15 mouse cellular contexts compared by ENCODE assay signal in the genomic region with DNA sequence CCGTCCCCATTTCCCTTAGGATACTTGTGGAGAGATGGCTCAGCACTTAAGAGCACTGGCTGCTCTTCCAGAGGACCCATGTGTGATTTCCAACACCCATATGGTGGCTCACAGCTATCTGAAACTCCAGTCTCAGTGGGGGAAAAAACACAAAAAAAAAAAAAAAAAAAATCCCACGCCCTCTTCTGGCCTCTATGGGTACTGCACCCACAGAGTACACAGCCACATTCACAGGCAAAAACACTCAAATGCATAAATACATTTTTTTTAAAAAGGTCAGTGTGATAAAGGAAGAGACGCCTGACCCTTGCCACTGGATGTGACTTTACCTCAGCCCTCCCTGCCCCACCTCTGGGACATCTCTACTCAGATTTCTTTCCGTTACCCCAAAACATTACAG. TPM values are rescaled to one million over a fixed set of nuclear protein-coding genes. Genes with fewer than 3 reads are reported as not detected.
DNase-seq lines count a peak whose midpoint lies in the region; ATAC-seq and TF ChIP-seq lines count a peak whose summit lies in the region.
"Had no signal": no experiment of that assay in that cellular context is flagged by ENCODE, and none has a peak within 500 bp of the region (broad histone marks: within the 10 kb centered on the region; RNA-seq: fewer than 3 reads in every experiment).

No protein-coding gene starts in this region.

- intact Hi-C loops in heart, postnatal 25 days (cut with DNase I) = no loop called here

- H3K4me2 ChIP-seq in heart, postnatal 0 days (ENCODE audit: low read depth, low read length) = no peak overlapping the region
- H3K4me2 ChIP-seq in midbrain, embryonic 15.5 days = no peak overlapping the region
- no peak overlapping the region for H3K4me2 ChIP-seq in forebrain, postnatal 0 days (ENCODE audit: low read depth)
- H3K4me2 ChIP-seq in stomach, postnatal 0 days (replicated peaks; ENCODE audit: low read depth) = no peak overlapping the region
- H3K4me2 ChIP-seq: heart, embryonic 15.5 days; liver, embryonic 11.5 days had no signal

- H3K27me3 ChIP-seq in heart, postnatal 0 days (ENCODE audit: control insufficient read depth, insufficient read depth, low read length) = no peaks in the 10 kb centered on the region
- H3K27me3 ChIP-seq in midbrain, embryonic 10.5 days (ENCODE audit: low read depth, poor library complexity, severe bottlenecking) = no peaks in the 10 kb centered on the region; the same call in 1 of the 2 replicates
- no peaks in the 10 kb centered on the region for H3K27me3 ChIP-seq in midbrain, embryonic 15.5 days (replicated peaks)
- no peaks in the 10 kb centered on the region for H3K27me3 ChIP-seq in forebrain, postnatal 0 days (ENCODE audit: insufficient read depth, low read length)
- no peaks in the 10 kb centered on the region for H3K27me3 ChIP-seq in stomach, postnatal 0 days (ENCODE audit: control insufficient read depth, insufficient read depth, low read length)
- H3K27me3 ChIP-seq: heart, embryonic 15.5 days had no signal

- no peak overlapping the region for H3K9ac ChIP-seq in heart, postnatal 0 days (replicated peaks; ENCODE audit: low read depth, low read length)
- no peak overlapping the region for H3K9ac ChIP-seq in midbrain, embryonic 15.5 days
- no peak overlapping the region for H3K9ac ChIP-seq in forebrain, postnatal 0 days
- H3K9ac ChIP-seq in stomach, postnatal 0 days (ENCODE audit: low read length) = no peak overlapping the region
- H3K9ac ChIP-seq: heart, embryonic 15.5 days had no signal

- H3K27ac ChIP-seq in heart, postnatal 0 days (ENCODE audit: low read depth) = no peak overlapping the region
- H3K27ac ChIP-seq in midbrain, embryonic 10.5 days (replicated peaks) = peak overlapping the region; percentile 94
- no peak overlapping the region for H3K27ac ChIP-seq in midbrain, embryonic 15.5 days
- H3K27ac ChIP-seq in forebrain, postnatal 0 days (ENCODE audit: low read depth, low read length) = no peak overlapping the region
- no peak overlapping the region for H3K27ac ChIP-seq in stomach, postnatal 0 days (replicated peaks)
- H3K27ac ChIP-seq: heart, embryonic 15.5 days had no signal

- H3K4me1 ChIP-seq in heart, postnatal 0 days (ENCODE audit: control insufficient read depth, insufficient read depth) = no peaks in the 10 kb centered on the region
- H3K4me1 ChIP-seq in midbrain, embryonic 10.5 days = peaks cover 80% of the 10 kb centered on the region
- peaks cover 41% of the 10 kb centered on the region for H3K4me1 ChIP-seq in midbrain, embryonic 15.5 days
- H3K4me1 ChIP-seq in forebrain, postnatal 0 days (ENCODE audit: insufficient read depth) = peaks cover 16% of the 10 kb centered on the region
- H3K4me1 ChIP-seq in stomach, postnatal 0 days (replicated peaks; ENCODE audit: control insufficient read depth, insufficient read depth) = no peaks in the 10 kb centered on the region

- TF ChIP-seq CTCF in heart, postnatal 0 days (IDR thresholded peaks at IDR 0.05; ENCODE audit: low read depth) = peak; percentile 11; the same call in 1 of the 2 replicates
- peak; percentile 46 for TF ChIP-seq CTCF in forebrain, postnatal 0 days (IDR thresholded peaks at IDR 0.05; ENCODE audit: low read depth)
- TF ChIP-seq CTCF in stomach, postnatal 0 days (IDR thresholded peaks at IDR 0.05; ENCODE audit: low read depth) = 0 out of 2 replicates have a peak, but pooled peaks have one; percentile 35

- WGBS in heart, postnatal 0 days = 87% methylated on average over 4 of the region's 4 CpGs
- 93% methylated on average over 4 of the region's 4 CpGs for WGBS in midbrain, embryonic 10.5 days
- 81% methylated on average over 4 of the region's 4 CpGs for WGBS in midbrain, embryonic 15.5 days
- 92% methylated on average over 4 of the region's 4 CpGs for WGBS in forebrain, postnatal 0 days
- WGBS in stomach, postnatal 0 days = 90% methylated on average over 4 of the region's 4 CpGs

- no peak overlapping the region for H3K4me3 ChIP-seq in heart, postnatal 0 days (ENCODE audit: low read depth, low read length)
- peak overlapping the region; percentile 65 for H3K4me3 ChIP-seq in midbrain, embryonic 10.5 days
- no peak overlapping the region for H3K4me3 ChIP-seq in midbrain, embryonic 15.5 days
- no peak overlapping the region for H3K4me3 ChIP-seq in forebrain, postnatal 0 days (ENCODE audit: low read depth, low read length)
- H3K4me3 ChIP-seq in stomach, postnatal 0 days (ENCODE audit: low read depth, low read length) = no peak overlapping the region
- H3K4me3 ChIP-seq: heart, embryonic 15.5 days had no signal

- ATAC-seq in heart, postnatal 0 days (ENCODE audit: insufficient read depth, low read depth) = no peak
- ATAC-seq in midbrain, embryonic 15.5 days (replicated peaks) = no peak
- ATAC-seq in forebrain, postnatal 0 days = no peak
- no peak for ATAC-seq in stomach, postnatal 0 days (ENCODE audit: low FRiP score, low TSS enrichment)

- no peaks in the 10 kb centered on the region for H3K9me3 ChIP-seq in heart, postnatal 0 days (replicated peaks; ENCODE audit: control insufficient read depth, low read length)
- H3K9me3 ChIP-seq in midbrain, embryonic 10.5 days (replicated peaks) = peaks cover 7% of the 10 kb centered on the region; the same call in 1 of the 2 replicates
- no peaks in the 10 kb centered on the region for H3K9me3 ChIP-seq in midbrain, embryonic 15.5 days
- no peaks in the 10 kb centered on the region for H3K9me3 ChIP-seq in forebrain, postnatal 0 days (ENCODE audit: low read length)
- H3K9me3 ChIP-seq in stomach, postnatal 0 days (ENCODE audit: control insufficient read depth, low read length) = 0 out of 2 replicates have a peak, but pooled peaks cover 3% of the 10 kb centered on the region

- no peak for TF ChIP-seq EP300 in heart, postnatal 0 days (IDR thresholded peaks at IDR 0.05; ENCODE audit: low read depth)
- TF ChIP-seq EP300 in stomach, postnatal 0 days (optimal IDR thresholded peaks at IDR 0.05) = no peak

- DNase-seq in heart, postnatal 0 days (ENCODE audit: low spot score) = no peak
- no peak for DNase-seq in heart, postnatal 25 days (ENCODE audit: low spot score)
- DNase-seq in midbrain, embryonic 10.5 days (ENCODE audit: low spot score) = no peak
- DNase-seq in forebrain, postnatal 0 days = no peak
- no peak for DNase-seq in stomach, postnatal 0 days (ENCODE audit: low spot score)
- no peak for DNase-seq in thymus, adult 18-20 months
- DNase-seq in lung, postnatal 4 days = no peak
- DNase-seq: B cell, adult 2 months; cerebellum, adult 9-11 months; gastrocnemius, postnatal 14 days; kidney, adult 11 months; spleen, adult 18-20 months had no signal

- no peaks in the 10 kb centered on the region for H3K36me3 ChIP-seq in heart, postnatal 0 days (replicated peaks; ENCODE audit: control insufficient read depth, insufficient read depth, low read length)
- H3K36me3 ChIP-seq in midbrain, embryonic 10.5 days = peaks cover 56% of the 10 kb centered on the region
- H3K36me3 ChIP-seq in midbrain, embryonic 15.5 days (replicated peaks) = no peaks in the 10 kb centered on the region
- H3K36me3 ChIP-seq in forebrain, postnatal 0 days (ENCODE audit: insufficient read depth) = no peaks in the 10 kb centered on the region
- no peaks in the 10 kb centered on the region for H3K36me3 ChIP-seq in stomach, postnatal 0 days (ENCODE audit: control insufficient read depth, insufficient read depth, low read length)
- H3K36me3 ChIP-seq: heart, embryonic 15.5 days had no signal

RNA-seq across cellular contexts. Expression of gene Mfng, which starts 4.2 kb away (rescaled TPM):
- total RNA-seq in heart, postnatal 0 days (2014; rRNA removed; ENCODE audit: low replicate concordance) = 12.9 and 13.1 TPM in 2 replicates
- polyA plus RNA-seq in heart, postnatal 0 days (2015; fragmentation: Nextera tagmentation; extraction: Ambion mirVana) = 13.0 and 13.4 TPM in 2 replicates
- 10 to 100 TPM; 11.6 to 13.2 TPM for total RNA-seq in heart, postnatal 25 days (2021)
- polyA plus RNA-seq in midbrain, embryonic 10.5 days (2016; fragmentation: Nextera tagmentation; extraction: Ambion mirVana) = 81.5 and 121 TPM in 2 replicates
- 27.1 and 30.1 TPM in 2 replicates for polyA plus RNA-seq in midbrain, embryonic 15.5 days (2015; fragmentation: Nextera tagmentation; extraction: Ambion mirVana)
- total RNA-seq in forebrain, postnatal 0 days (2014; rRNA removed) = 6.4 and 11.4 TPM in 2 replicates
- 16.0 and 16.8 TPM in 2 replicates for polyA plus RNA-seq in forebrain, postnatal 0 days (2015; fragmentation: Nextera tagmentation; extraction: Ambion mirVana)
- polyA plus RNA-seq in stomach, postnatal 0 days (2015; fragmentation: Nextera tagmentation; extraction: Ambion mirVana) = 5.6 and 7.2 TPM in 2 replicates

RNA-seq across cellular contexts. Expression of gene Card10, which starts 33.8 kb away (rescaled TPM):
- total RNA-seq in heart, postnatal 0 days (2014; rRNA removed; ENCODE audit: low replicate concordance) = 2.7 and 6.4 TPM in 2 replicates
- polyA plus RNA-seq in heart, postnatal 0 days (2015; fragmentation: Nextera tagmentation; extraction: Ambion mirVana) = 4.0 and 4.6 TPM in 2 replicates
- 10 to 100 TPM; 14.8 to 18.3 TPM for total RNA-seq in heart, postnatal 25 days (2021)
- 2.6 TPM in 2 replicates for polyA plus RNA-seq in midbrain, embryonic 10.5 days (2016; fragmentation: Nextera tagmentation; extraction: Ambion mirVana)
- polyA plus RNA-seq in midbrain, embryonic 15.5 days (2015; fragmentation: Nextera tagmentation; extraction: Ambion mirVana) = 2.1 and 2.3 TPM in 2 replicates
- total RNA-seq in forebrain, postnatal 0 days (2014; rRNA removed) = 0.57 and 0.77 TPM in 2 replicates
- polyA plus RNA-seq in forebrain, postnatal 0 days (2015; fragmentation: Nextera tagmentation; extraction: Ambion mirVana) = 1.2 and 1.7 TPM in 2 replicates
- 2.4 and 2.8 TPM in 2 replicates for polyA plus RNA-seq in stomach, postnatal 0 days (2015; fragmentation: Nextera tagmentation; extraction: Ambion mirVana)

RNA-seq across cellular contexts. Expression of gene Elfn2, which starts 50.5 kb away (rescaled TPM):
- total RNA-seq in heart, postnatal 0 days (2014; rRNA removed; ENCODE audit: low replicate concordance) = 0.12 and 0.19 TPM in 2 replicates
- 0.05 and 0.11 TPM in 2 replicates for polyA plus RNA-seq in heart, postnatal 0 days (2015; fragmentation: Nextera tagmentation; extraction: Ambion mirVana)
- total RNA-seq in heart, postnatal 25 days (2021) = 1 to 10 TPM; 1.4 to 2.5 TPM
- polyA plus RNA-seq in midbrain, embryonic 10.5 days (2016; fragmentation: Nextera tagmentation; extraction: Ambion mirVana) = 0.23 and 0.26 TPM in 2 replicates
- 10.1 and 11.1 TPM in 2 replicates for polyA plus RNA-seq in midbrain, embryonic 15.5 days (2015; fragmentation: Nextera tagmentation; extraction: Ambion mirVana)
- total RNA-seq in forebrain, postnatal 0 days (2014; rRNA removed) = 33.9 and 51.6 TPM in 2 replicates
- 8.1 and 10.1 TPM in 2 replicates for polyA plus RNA-seq in forebrain, postnatal 0 days (2015; fragmentation: Nextera tagmentation; extraction: Ambion mirVana)
- polyA plus RNA-seq in stomach, postnatal 0 days (2015; fragmentation: Nextera tagmentation; extraction: Ambion mirVana) = 0.06 and 0.11 TPM in 2 replicates
- polyA plus RNA-seq: liver, embryonic 11.5 days had no signal
